Mouse (Mus musculus) thymus, postnatal 0 days (tissue): Measurements from ENCODE around the gene Ccdc141. TPM values are rescaled to one million over a fixed set of nuclear protein-coding genes. Genes with fewer than 3 reads are reported as not detected.
"Not testable (repeated sequence)": the region's sequence is repeated elsewhere in the genome, so short reads cannot be mapped to it uniquely, and the experiment has no call there.

Source experiments
- DNase-seq: peaks from one replicate; pipeline ENCODE4 v3.0.0-alpha.2; 2015; ENCODE audit warnings: low spot score
- polyA plus RNA-seq: library from polyadenylated mRNA; unstranded; fragments of >200 nt; fragmentation: Nextera tagmentation; extraction: Ambion mirVana; gene quantifications from 2 replicates; pipeline ENCODE4 v1.2.1, GENCODE M21; 2015

The Ccdc141 gene
- polyA plus RNA-seq, 1 experiment from 2014 or later, result 2.8 TPM

GRCm38 (mm10) chr2:77065294-77065693 is 105.1 kb downstream of the Ccdc141 start:
- no peak for DNase-seq

- peak; percentile 62 for DNase-seq
These were observed 108.6 kb downstream of the Ccdc141 start for GRCm38 (mm10) chr2:77061871-77062270.

GRCm38 (mm10) chr2:77059596-77059995 is 110.8 kb downstream of the Ccdc141 start:
- DNase-seq, result no peak

GRCm38 (mm10) chr2:77056367-77056766 is 114.1 kb downstream of the Ccdc141 start:
- no peak for DNase-seq

GRCm38 (mm10) chr2:77042912-77043311 is 127.5 kb downstream of the Ccdc141 start:
- DNase-seq, result no peak

GRCm38 (mm10) chr2:77039683-77040082 is 130.8 kb downstream of the Ccdc141 start:
- no peak for DNase-seq

GRCm38 (mm10) chr2:77039281-77039680 is 131.2 kb downstream of the Ccdc141 start:
- no peak for DNase-seq

GRCm38 (mm10) chr2:77037211-77037610 is 133.2 kb downstream of the Ccdc141 start:
- no peak for DNase-seq

GRCm38 (mm10) chr2:77034112-77034511 is 136.3 kb downstream of the Ccdc141 start:
- no peak for DNase-seq

GRCm38 (mm10) chr2:77033322-77034060 is 136.9 kb downstream of the Ccdc141 start:
- DNase-seq, result no peak

GRCm38 (mm10) chr2:77020649-77021048 is 149.8 kb downstream of the Ccdc141 start:
- DNase-seq, result no peak

- no peak for DNase-seq
These were observed 152.7 kb downstream of the Ccdc141 start for GRCm38 (mm10) chr2:77017735-77018134.

GRCm38 (mm10) chr2:77013449-77013848 is 157.0 kb downstream of the Ccdc141 start:
- not testable (repeated sequence) for DNase-seq

GRCm38 (mm10) chr2:77011981-77012380 is 158.5 kb downstream of the Ccdc141 start:
- DNase-seq, result no peak

GRCm38 (mm10) chr2:77007015-77007414 is 163.4 kb downstream of the Ccdc141 start:
- no peak for DNase-seq

GRCm38 (mm10) chr2:77003148-77003547 is 167.3 kb downstream of the Ccdc141 start:
- no peak for DNase-seq

- no peak for DNase-seq
These were observed 172.1 kb downstream of the Ccdc141 start for GRCm38 (mm10) chr2:76998351-76998750.

- DNase-seq, result no peak
These were observed 177.8 kb downstream of the Ccdc141 start for GRCm38 (mm10) chr2:76992493-76993201.

- DNase-seq, result no peak
These were observed 183.1 kb downstream of the Ccdc141 start for GRCm38 (mm10) chr2:76987317-76987716.

- DNase-seq, result no peak
These were observed 186.1 kb downstream of the Ccdc141 start for GRCm38 (mm10) chr2:76984384-76984783.

- DNase-seq, result no peak
These were observed 186.8 kb downstream of the Ccdc141 start for GRCm38 (mm10) chr2:76983601-76984000.

GRCm38 (mm10) chr2:76982391-76983145 is 187.9 kb downstream of the Ccdc141 start, which contains the start of gene Ttn:
Gene Ttn, minus strand, starts transcription at chr2:76982547.
- no peak for DNase-seq
